Mouse (Mus musculus) adrenal gland, postnatal 10 days (tissue): Measurements from ENCODE around the gene Zc3h7b. TPM values are rescaled to one million over a fixed set of nuclear protein-coding genes. Genes with fewer than 3 reads are reported as not detected.

Experiments
- DNase-seq: peaks from one replicate; pipeline ENCODE4 v3.0.0; 2021; ENCODE audit warnings: mixed read lengths
- total RNA-seq, 2 experiments: library from RNA; stranded (reverse); gene quantifications; 2 replicates each; pipeline ENCODE4 v1.2.3; 2021

The Zc3h7b gene
- total RNA-seq, 2 experiments from 2014 or later = 73.2 to 78.2 TPM

- no peak for DNase-seq
Observed at GRCm38 (mm10) chr15:81814716-81815370, 70.0 kb downstream of the Zc3h7b start.

GRCm38 (mm10) chr15:81818404-81818803, 73.5 kb downstream of the Zc3h7b start:
- DNase-seq = no peak

- DNase-seq = no peak
Observed at GRCm38 (mm10) chr15:81822631-81823030, 77.8 kb downstream of the Zc3h7b start.

- DNase-seq = no peak
Observed at GRCm38 (mm10) chr15:81824832-81825231, 80.0 kb downstream of the Zc3h7b start.

- no peak for DNase-seq
Observed at GRCm38 (mm10) chr15:81828426-81829207, 83.8 kb downstream of the Zc3h7b start.

- no peak for DNase-seq
Observed at GRCm38 (mm10) chr15:81829208-81829580, 84.3 kb downstream of the Zc3h7b start.

GRCm38 (mm10) chr15:81830530-81830929, 85.7 kb downstream of the Zc3h7b start:
- no peak for DNase-seq

GRCm38 (mm10) chr15:81831136-81831825, 86.4 kb downstream of the Zc3h7b start:
- peak; percentile 93 for DNase-seq

- no peak for DNase-seq
Observed at GRCm38 (mm10) chr15:81832219-81832618, 87.4 kb downstream of the Zc3h7b start.

- DNase-seq = no peak
Observed at GRCm38 (mm10) chr15:81833481-81833880, 88.6 kb downstream of the Zc3h7b start.

GRCm38 (mm10) chr15:81834171-81834841, 89.4 kb downstream of the Zc3h7b start:
- peak; percentile 34 for DNase-seq

GRCm38 (mm10) chr15:81835007-81835880, 90.4 kb downstream of the Zc3h7b start:
- DNase-seq = peak; percentile 6

- peak; percentile 86 for DNase-seq
Observed at GRCm38 (mm10) chr15:81836124-81836821, 91.4 kb downstream of the Zc3h7b start.

GRCm38 (mm10) chr15:81836966-81837920, 92.4 kb downstream of the Zc3h7b start:
- DNase-seq = no peak

GRCm38 (mm10) chr15:81838554-81839235, 93.8 kb downstream of the Zc3h7b start:
- no peak for DNase-seq

- peak; percentile 93 for DNase-seq
Observed at GRCm38 (mm10) chr15:81839634-81840033, 94.8 kb downstream of the Zc3h7b start.

- DNase-seq = no peak
Observed at GRCm38 (mm10) chr15:81840306-81840705, 95.4 kb downstream of the Zc3h7b start.

GRCm38 (mm10) chr15:81842275-81842674, 97.4 kb downstream of the Zc3h7b start:
- no peak for DNase-seq

GRCm38 (mm10) chr15:81845033-81845625, 100.3 kb downstream of the Zc3h7b start:
- DNase-seq = peak; percentile 46
